Mouse (Mus musculus) cerebellum, adult 9-11 months (tissue): ENCODE results near the gene Mrpl49.
"Not testable (repeated sequence)": the region's sequence is repeated elsewhere in the genome, so short reads cannot be mapped to it uniquely, and the experiment has no call there.

ENCODE experiments used
- DNase-seq: peaks from one replicate; pipeline ENCODE4 v3.0.0; 2022

The Mrpl49 gene

DNA sequence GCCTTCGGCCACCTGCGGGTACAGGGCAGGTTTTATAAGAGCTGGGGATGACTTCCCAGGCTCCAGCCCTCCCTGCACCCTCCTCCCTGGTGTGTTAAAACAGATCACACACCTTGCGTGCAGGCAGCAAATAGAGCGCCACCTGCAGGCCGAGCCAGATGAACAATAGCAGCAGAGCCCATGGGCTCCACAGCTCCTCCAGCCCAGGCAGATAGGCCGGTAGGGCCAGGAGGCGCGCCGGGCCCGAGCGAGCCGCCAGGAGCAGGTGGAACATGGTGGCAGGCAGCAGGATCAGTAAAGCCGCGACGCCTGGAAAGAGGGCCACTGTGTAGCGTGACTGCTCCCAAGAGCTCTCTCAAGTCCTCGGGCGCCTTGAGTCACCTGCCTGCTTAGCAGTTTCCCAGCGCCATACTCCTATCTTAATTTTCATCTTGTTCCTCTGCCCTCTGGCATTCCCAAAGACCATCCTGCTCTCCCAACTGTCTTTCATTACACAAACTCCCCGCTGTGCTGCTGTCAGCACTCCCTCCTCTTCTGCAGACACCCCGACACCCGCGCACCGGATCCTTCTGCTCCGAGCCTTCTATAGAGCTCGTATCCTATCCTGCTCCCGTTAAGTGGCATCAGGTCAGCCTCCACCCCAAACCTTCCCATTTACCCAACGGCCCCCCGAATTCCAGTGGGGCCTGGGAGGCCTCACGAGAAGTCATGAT, 9.6 kb upstream of the Mrpl49 start:
- peak; percentile 91 for DNase-seq

DNA sequence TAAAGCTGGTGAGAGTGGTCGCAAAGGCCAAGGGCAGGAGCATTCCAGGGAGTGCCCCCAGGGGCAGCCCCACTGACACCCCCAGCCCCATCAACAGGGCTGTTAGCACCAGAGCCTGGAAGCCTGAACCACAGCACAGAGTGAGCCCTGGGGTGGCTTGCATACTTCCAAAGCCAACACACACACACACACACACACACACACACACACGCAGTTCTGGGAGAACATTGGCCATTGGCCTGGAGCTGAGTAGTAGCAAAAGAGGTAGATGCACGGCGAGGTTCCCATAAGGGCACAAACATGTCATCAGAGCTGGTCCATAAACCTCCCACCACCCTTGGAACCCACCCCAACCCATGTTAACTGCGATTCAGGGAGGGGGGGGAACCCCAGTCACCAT, 9.0 kb upstream of the Mrpl49 start:
- no peak for DNase-seq

DNA sequence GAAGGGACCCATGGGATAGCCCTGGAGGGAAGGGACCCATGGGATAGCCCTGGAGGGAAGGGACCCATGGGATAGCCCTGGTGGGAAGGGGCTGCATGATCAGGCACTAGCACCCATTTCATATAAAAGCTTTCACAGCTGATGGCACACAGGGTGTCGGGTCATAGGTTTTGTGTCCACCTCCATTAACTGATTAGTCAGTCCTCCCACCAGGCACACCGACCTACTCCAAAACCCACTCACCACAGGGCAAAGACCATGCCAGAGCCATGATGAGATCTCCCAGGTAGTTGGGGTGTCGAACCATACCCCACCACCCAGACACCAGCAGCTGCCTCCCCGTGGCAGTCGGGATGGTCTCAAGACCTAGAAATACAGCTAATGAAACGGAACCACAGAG, 5.5 kb upstream of the Mrpl49 start:
- DNase-seq: no peak

DNA sequence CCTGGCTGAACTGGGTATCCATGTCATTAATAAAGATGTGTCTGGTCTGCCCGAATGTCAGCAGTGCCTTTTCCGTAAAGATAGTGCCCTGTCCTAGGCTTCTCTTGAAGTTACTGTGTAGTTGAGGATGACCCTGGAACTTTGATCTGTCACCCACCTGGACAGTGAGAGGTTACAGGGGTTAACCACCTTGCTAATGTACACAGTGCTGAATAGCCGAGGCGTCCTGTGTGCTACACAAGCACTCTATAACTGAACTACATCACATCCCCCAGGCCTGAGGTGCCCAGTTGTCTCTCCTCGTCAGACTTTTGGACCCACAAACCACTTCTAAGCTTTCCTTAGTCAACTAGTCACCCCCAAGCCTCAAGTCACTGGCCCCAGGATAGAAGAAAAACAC, 4.8 kb upstream of the Mrpl49 start:
- DNase-seq: no peak

DNA sequence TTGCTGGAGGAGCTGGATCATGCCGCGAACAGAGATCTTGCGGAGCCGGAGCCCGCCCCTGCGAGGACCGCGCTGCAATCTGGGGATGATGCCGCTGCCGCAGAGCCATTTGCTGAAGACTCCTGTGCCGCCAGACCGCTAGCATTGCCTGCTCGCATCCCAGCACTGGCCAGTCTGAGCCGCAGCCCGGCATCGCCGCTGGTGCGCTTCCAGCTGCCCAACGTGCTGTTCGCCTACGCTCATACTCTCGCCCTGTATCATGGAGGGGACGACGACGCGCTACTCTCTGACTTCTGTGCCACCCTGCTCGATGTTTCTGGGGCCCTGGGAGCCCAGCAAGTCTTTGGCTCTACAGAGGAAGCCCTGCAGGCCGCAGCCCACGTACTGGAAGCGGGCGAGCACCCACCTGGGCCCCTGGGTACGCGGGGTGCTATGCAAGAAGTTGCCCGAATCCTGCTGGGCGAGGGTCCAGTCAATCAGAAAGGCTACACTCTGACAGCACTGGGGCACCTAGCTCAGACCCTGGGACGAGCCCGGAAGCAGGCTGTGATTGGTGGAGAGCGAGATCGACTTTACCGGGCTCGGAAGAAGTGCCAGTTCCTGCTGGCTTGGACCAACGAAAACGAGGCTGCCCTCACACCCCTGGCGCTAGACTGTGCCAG, 4.2 kb upstream of the Mrpl49 start:
- no peak for DNase-seq

DNA sequence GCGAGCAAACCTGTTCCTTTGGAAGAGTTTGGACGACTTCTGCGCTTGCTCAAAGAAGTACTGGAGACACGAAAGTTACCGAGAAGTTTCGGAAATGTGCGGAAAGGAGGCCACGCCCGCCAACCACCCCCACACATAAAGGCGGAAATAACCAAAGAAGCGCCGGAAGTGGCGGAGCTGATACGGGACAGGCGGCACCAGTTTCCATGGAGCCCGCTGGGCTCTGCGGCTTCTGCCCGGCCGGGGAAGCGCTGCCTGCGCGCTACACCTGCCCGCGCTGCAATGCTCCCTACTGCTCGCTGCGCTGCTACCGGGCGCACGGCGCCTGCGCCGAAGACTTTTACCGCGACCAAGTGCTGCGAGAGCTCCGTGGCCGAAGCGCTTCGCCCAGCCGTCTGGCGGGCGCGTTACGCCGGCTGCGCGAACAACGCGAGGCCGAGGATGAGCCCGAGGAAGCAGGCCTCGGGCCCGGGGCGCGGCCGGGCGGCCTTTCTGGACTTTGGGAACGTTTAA, 3.5 kb upstream of the Mrpl49 start, which contains the start of gene Znhit2:
Znhit2 (plus strand) TSS at position 172 of the 513 bp plus-strand sequence.
- peak; percentile 89 for DNase-seq

DNA sequence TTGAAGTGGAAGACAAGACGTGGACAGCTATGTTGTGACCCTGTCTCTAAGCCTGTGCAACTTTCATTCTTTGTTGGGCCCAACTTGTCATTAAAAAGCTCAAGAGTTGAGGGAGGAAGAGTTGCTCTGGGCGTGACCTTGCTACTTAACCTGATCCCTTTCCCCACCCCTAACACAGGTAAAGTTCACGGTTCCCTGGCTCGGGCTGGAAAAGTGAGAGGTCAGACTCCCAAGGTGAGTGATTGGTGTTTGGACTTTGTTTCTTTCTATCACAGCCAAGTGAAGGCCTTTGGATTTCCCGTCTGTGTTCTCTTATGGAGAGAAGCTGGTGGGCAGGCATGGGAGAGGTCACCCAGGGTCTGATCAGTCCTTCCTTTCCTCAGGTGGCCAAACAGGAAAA, 1.4 kb upstream of the Mrpl49 start:
- DNase-seq: peak; percentile 37

DNA sequence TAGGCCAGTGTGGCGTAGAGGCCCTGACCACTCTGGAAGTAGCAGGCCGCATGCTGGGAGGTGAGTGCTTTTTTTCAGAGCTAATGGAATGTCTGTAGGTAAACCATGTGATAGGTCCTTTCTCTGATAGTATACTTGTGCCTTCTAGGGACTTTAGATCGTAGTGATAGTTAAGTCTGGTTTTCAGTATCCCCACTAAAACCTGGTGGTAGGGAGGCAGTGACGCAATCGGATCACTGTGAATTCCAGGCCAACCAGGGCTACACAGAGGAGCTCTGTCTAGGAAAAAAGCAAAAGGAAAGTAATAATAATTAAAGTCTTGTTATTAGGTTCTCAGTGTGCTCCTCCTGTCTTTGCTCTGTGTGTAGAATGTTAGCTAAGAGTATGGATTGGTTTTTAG, 928 bp upstream of the Mrpl49 start:
- DNase-seq: no peak

DNA sequence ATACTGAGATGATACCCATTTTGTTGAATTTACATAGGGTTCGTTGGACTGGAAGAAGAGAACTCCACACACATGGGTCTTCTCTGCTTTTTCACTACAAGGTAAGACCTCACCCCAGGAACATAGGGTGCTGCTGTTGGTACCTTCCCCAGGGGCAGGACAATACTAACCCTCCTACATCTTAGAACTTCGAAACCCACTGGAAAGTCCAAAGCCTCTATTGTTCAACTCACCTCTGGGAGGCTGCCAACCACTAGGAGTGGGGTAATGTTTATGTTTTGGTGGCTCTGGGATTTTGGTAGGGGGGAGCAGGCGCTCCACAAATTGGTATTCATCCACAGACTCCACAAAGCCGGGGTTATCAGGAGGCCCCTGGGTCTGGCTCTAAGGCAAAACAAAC, 889 bp downstream of the Mrpl49 start:
- peak; percentile 56 for DNase-seq

DNA sequence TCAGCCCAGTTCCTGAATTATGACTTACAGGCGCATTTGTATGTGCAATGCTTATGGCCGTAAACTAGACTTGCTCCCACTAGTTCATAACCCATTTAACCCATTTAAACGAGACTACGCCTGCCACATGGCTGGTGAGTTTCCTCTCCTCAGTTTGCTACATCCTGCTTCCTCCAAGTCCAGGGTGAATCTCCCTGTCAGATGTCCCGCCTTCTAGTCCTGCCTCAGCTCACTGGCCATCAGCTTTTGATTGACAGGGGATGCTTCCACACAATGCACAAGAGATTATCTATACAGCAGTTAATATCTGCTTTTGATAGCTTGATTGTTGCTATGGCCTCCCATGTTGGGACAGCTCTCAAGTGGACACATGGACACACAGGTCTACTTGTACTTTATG, 3.3 kb downstream of the Mrpl49 start:
- DNase-seq: peak; percentile 18

DNA sequence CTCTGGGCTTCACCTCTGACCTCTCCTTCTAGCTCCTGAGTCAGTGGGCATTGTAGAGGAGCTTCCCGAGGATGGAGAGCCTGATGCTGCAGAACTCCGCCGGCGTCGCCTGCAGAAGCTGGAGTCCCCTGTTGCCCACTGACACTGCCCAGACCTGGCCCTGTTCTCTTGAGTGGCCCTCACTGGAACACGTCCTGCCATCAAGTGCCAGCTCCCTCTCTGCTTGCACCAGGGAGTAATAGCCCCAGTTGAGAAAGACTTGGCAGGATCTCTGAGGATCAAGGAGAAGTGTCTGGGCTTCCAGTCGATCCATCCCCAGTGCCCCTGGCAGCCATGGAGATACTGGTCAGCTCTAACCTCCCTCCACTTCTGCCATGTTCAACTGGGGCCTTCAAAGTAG, 5.1 kb downstream of the Mrpl49 start:
- peak; percentile 25 for DNase-seq

DNA sequence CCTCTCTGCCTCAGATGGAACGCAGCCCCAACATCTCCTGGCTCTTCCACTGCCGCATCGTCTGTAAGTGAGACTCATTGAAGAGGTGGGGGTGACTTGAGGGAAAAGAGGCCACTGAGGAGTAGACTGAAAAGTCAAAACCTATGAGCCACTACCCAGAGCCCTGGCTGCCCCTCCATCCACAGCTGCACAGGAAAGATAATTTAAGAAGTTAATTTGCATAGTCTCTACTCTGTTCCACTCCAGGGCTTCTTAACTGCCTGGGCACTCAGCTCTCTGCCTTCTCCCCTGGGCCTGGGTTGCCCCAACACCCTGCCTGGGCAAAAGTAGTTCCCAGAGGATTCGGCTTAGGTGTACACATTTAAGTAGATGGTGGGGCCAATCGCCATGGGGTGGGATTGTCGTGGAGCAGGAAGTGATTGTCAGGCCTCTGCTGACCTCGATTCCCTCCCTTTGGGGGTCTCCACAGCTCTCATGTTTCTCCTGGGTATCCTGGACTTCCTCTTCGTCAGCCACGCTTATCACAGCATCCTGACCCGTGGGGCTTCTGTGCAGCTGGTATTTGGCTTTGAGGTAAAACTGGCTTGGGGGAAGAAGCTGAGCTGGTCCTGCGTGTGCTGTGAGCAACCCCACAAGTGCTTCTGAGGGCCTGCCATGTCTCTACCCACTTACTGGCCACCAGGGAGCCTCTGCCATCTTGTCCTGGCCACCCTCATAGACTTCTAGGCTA, 8.7 kb downstream of the Mrpl49 start:
- DNase-seq: peak; percentile 35

DNA sequence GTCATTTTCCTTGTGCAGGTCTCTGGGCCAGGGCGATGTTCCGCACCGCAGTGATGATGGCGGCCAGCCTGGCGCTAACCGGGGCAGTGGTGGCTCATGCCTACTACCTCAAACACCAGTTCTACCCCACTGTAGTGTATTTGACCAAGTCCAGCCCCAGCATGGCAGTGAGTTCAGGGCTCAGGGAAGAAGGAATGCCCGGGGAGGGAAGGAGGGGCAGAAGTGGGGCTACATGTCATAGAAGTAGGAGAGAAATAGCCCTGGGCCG, 9.8 kb downstream of the Mrpl49 start:
- peak; percentile 50 for DNase-seq

DNA sequence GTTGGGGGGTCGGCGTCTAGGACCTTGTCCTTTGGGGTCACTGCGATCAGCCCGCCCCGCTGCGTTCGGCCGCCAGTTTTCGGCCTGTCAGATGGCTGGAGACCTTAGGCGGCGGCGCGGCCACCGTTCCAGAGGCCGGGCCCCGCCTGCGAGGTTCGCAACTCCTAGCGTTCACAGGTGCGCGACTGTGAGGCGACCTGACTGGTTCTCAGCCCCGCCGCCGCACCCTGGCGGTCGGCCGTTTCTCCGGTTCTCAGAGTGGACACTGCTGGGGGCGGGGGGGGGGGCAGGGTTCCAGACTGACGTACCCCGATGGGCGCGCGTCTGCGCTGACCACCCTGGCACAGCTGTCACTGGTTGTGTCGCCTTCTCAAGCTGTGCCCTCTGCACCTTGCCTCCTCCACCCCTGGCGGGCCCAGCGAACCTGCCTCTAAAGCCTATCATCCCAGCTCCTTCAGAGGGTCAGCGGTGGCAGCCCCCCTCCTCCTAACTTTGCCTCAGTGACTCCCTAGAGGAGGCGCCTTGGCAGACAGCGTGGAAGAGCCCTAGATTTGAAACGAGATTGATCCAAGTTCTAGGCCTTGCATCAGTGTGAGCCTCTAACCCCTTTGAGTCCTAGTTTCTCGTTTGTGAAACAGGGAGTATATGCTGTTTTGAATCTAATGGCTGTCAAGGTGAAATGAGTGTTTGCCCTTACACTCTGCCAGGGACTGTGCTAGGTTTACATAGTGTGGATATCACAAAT, 10.3 kb downstream of the Mrpl49 start:
- DNase-seq: peak; percentile 73

DNA sequence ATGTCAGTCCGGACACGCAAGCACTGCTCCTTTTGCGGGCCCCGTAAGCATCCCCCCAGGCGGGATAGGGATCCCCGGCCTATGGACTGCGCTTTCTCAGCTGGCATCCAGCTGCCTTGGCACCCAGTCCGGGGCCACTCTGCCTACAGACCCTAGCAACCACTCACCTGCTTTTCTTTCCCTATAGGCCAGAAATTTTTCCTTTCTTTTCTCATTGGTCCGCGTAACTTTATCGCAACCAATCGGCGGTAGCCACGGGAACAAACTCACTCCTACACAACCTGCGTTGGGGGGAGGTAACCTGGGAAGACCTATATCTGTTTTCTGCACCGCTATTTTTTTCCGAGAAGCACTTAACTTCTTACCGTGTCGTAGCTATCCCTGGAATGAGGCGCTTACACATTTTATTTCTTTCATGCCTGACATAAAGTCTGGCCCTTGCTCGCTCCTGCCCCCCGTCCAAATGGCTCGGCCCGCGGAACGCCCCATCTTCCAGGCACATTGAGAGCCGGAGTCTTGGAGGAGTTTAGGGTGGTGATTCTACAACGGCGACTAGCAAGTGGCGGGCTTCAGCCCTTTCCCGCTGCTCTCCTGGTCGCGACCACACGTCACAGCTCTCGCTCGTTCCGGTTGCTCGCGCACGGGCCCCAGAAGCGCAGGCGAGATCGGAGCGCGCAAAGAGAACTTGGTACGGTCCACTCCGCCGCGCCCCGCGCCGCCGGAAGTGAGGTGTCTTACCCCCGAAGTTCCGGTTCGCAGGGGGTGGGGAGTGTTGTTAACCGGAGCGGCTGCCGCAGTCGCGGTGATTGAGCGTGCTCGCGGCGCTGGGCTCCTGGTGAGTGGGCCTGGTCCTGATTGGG, 11.1 kb downstream of the Mrpl49 start, which contains the start of gene Syvn1:
Syvn1 (plus strand) TSS at position 283 of the 860 bp plus-strand sequence.
- peak; percentile 94 for DNase-seq

DNA sequence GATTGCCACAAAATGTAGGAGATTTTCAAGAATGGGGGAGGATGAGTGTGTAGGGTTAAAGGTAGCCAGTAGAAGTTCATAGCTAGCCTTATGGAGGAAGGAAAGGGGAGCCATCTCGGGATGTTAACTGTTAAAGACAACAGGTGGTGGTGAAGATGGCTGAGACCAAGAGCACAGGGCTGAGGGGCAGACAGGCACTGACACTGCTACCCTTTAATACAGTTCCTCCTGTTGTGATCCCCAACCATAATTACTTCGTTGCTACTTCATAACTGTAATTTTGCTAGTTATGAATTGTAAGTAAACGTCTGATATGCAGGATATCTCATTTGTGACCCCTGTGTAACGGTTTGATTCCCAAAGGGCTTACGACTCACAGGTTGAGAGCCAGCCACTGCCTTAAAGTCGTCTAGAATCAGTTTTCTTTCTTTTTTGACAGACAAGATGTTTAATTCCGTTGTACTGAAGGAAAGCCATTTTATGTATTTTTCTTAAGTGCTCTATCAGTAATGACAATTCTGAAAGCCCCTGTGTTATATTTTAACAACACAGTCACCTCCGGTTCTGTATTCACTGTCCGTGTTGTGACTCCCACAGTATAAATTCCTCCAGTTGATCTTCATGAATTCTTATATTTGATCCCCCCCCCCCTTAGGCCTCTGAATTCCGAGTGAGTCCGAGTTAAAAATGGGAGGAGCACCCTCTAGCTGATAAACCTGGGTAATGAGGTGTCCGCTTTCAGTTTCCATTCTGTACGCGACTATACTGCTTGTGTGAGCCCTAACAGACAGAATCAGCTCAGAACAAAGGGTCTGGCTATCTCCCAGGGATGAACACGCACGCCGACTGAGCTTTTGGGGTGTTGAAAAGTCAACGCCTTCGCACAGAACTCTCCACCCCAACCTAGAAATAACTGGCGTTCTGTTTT, 12.0 kb downstream of the Mrpl49 start:
- peak; percentile 24 for DNase-seq

DNA sequence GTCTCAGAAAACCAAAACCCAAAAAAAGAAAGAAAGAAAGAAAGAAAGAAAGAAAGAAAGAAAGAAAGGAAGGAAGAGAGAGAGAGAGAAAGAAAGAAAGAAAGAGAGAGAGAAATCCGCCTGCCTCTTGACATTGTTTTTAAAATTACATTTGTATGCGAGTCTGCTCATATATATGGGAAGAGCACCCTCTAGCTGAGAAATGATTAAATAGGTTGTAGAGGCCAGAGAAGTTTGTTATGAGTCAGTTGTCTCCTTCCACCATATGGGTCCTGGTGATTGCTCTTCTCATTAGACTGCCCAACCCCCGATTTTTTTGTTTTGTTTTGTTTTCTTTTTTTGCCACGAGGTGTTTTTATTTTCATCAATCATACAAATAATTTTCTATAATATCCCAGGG, 13.5 kb downstream of the Mrpl49 start:
- not testable (repeated sequence) for DNase-seq

DNA sequence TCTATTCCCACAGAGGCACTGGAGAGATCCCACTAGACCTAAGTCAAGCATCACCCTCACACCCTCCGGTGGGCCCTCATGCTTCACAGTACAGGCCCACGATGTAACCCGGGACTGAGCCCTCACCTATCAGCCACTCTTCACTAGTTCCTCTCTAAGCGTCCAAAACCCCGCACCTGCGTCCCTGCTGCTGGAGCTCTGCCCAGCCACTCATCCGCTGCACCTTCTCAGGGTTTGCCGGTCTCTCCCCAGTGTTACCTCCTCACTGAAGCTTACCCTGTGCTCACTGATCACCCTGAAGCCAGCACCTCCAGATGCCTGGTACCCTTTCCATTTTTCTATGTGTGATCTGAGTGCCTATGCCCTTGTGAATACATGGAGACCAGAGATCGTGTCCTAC, 15.3 kb downstream of the Mrpl49 start:
- DNase-seq: peak; percentile 33

DNA sequence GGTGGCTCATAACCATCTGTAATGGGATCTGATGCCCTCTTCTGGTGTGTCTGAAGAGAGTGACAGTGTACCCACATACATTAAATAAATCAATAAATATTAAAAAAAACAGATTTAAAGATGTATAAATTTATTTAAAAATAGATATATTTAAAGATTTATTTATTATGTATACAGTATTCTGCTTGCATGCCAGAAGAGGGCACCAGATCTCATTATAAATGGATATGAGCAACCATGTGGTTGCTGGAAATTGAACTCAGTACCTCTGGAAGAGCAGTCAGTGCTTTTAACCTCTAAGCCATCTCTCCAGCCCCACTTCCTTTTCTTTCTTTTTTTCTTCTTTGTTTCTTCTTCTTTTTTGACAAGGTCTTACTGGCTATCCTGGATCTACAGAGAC, 17.6 kb downstream of the Mrpl49 start:
- DNase-seq: no peak

DNA sequence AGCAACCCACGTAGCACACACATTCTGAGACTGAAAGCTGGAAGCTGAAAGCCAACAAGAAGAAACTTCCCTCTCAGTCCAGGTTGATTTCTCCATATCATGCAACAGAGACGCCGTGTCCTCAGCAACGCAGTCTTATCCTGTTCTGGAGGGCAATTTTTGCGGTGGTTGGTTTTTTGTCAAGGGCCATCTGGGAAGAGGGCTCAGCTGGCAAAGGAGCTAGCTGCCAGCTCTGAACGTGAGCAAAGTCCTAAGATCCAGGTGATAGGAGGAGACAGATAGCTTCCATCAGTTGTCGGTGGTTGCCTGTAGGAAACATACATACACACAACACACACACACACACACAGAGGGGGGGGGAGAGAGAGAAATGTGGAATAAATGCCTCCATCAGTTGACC, 19.3 kb downstream of the Mrpl49 start:
- DNase-seq: no peak

DNA sequence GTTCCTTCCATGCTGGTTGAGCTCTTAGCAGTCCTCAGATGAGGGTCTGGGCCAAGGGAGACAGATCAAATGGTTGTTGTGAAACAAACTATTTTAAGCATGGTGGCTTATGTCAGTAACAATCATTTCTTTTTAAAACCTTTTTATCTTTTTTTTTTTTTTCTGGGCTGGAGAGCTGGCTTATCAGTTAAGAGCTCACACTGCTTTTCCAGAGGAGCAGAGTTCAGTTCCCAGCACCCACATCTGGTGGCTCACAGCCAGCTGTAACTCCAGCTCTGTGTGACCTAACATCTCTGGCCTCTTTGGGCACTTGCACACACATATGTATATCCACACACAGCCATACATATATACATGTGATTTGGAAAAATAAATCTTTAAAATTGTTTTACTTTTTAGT, 19.9 kb downstream of the Mrpl49 start:
- no peak for DNase-seq
